Mouse (Mus musculus): ENCODE data around the gene Evi2b.

DNA sequence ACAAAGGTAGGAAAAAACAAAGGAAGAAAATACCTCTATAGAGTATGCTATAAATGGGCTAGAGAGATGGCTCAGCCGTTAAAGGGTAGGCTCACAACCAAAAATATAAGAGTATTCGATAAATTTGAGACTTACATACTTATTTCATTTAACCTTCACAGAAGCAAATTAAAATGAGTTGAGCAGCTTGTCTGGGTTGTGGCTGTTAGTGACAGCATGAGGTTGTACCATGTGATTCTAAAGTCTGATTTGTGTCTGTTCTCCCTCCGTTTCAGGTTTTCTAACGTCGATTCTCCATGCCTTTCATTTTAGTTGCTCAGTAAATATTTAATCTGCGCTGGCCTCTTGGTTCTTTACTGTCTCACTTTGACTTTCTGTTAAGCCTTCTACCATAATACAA, 4.3 kb downstream of the Evi2b start:
- TF ChIP-seq CTCF (conservative IDR thresholded peaks at IDR 0.05 in 1 of 2, IDR thresholded peaks at IDR 0.05 in 1 of 2; ENCODE audit: low read depth in 2 of 2, low read length in 2 of 2) = no peak
- TF ChIP-seq TBP (conservative IDR thresholded peaks at IDR 0.05; ENCODE audit: low read depth, low read length) = no peak
- TF ChIP-seq CHD2 (IDR thresholded peaks at IDR 0.05; ENCODE audit: low read length) = no peak
- no peak for TF ChIP-seq POLR2A (IDR thresholded peaks at IDR 0.05; ENCODE audit: low read depth, low read length)
- no peak for TF ChIP-seq MEF2A (IDR thresholded peaks at IDR 0.05; ENCODE audit: borderline replicate concordance, low read depth, low read length)
- no peak for TF ChIP-seq USF1 (IDR thresholded peaks at IDR 0.05; ENCODE audit: low read depth, low read length)
- TF ChIP-seq KAT2A (IDR thresholded peaks at IDR 0.05; ENCODE audit: insufficient replicate concordance, low read length) = no peak
- no peak for TF ChIP-seq MAZ (IDR thresholded peaks at IDR 0.05; ENCODE audit: low read depth, low read length)
- no peak for TF ChIP-seq MAX (IDR thresholded peaks at IDR 0.05; ENCODE audit: low read length)
- no peak for TF ChIP-seq ZNF384 (IDR thresholded peaks at IDR 0.05; ENCODE audit: low read depth, low read length)
- no peak for TF ChIP-seq EP300 (IDR thresholded peaks at IDR 0.05; ENCODE audit: low read length)
- no peak for TF ChIP-seq JUND (conservative IDR thresholded peaks at IDR 0.05; ENCODE audit: low read depth, low read length)
- peak; percentile 10; the same call in 1 of the 2 replicates for TF ChIP-seq CHD1 (IDR thresholded peaks at IDR 0.05; ENCODE audit: low read depth, low read length)
- no peak for TF ChIP-seq ETS1 (conservative IDR thresholded peaks at IDR 0.05; ENCODE audit: low read depth, low read length)

Measured in CH12.LX (cell line).